Mouse (Mus musculus) G1E (cell line): ENCODE results near the gene Zbtb44.

Source experiments
- CTCF ChIP-seq: IDR thresholded peaks from 2 replicates; pipeline ENCODE4 v1.5.1; 2012; ENCODE audit warnings: low read depth, low read length, inconsistent platforms, mixed read lengths
- GATA1 ChIP-seq: IDR thresholded peaks from 2 replicates; pipeline ENCODE4 v1.6.1; 2012; ENCODE audit warnings: borderline replicate concordance, low read length, inconsistent platforms, mixed read lengths

DNA sequence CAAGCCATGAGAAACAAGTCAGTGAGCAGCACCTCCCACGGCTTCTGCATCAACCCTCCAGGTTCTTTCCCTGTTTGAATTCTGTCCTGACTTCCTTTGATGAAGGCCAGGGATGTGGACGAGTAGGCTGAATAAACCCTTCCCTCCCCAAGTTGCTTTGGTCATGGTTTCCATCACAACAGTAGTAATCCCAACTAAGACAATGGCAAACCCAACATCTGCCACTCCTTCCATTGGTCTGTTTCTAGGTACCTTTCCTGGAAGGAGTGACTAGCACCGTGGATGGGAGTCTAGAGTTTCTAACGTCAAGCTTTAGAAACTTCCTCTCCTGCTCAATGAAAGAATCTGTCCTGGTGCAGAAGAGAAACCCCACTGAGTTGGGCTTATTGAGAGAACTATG, 12.8 kb upstream of the Zbtb44 start:
- no peak for TF ChIP-seq CTCF
- TF ChIP-seq GATA1: no peak
